Mouse (Mus musculus): ENCODE data around the gene Fam24b.

DNA sequence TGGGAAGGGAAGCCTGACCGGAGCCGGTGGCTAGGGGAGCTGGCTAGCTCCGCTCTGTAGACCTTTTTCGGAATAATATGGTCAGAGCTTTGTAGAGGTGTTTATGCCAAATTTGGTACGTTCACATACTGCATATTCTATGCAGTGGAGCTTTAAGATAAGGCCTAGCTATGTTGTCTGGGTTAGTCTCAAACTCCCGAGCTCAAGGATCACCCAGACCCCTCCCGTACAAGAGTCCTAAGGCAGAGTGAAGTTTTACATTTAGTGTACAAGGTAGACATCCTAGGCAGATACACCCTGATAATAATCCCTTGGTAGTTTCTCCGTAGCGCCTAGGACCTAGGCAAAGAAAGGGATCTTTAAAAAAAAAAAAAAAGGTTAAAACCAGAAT is 42.1 kb upstream of the Fam24b start:
- TF ChIP-seq CTCF (IDR thresholded peaks at IDR 0.05; ENCODE audit: extremely low read depth, insufficient read length, insufficient replicate concordance, low read depth, low read length), result no peak
- TF ChIP-seq POLR2A (IDR thresholded peaks at IDR 0.05; ENCODE audit: low read depth, low read length), result no peak
